Mouse (Mus musculus) liver, postnatal 0 days (tissue): ENCODE results near the gene Psmd2.

Experiments used
- CTCF ChIP-seq: sonication (generic); IDR thresholded peaks from 2 replicates; pipeline ENCODE4 v1.5.1; 2016; ENCODE audit warnings: antibody characterized with exemption, low read depth
- EP300 ChIP-seq: IDR thresholded peaks from 2 replicates; pipeline ENCODE4 v1.6.1; 2016; ENCODE audit warnings: antibody characterized with exemption, low read depth, mild to moderate bottlenecking

GRCm38 (mm10) chr16:20610501-20611356, 40.7 kb upstream of the Psmd2 start:
- TF ChIP-seq EP300 (peak; percentile 56; the same call in 1 of the 2 replicates), CTCF (no peak)
